ENCODE assay signal across 1 mouse cellular context in the genomic region with DNA sequence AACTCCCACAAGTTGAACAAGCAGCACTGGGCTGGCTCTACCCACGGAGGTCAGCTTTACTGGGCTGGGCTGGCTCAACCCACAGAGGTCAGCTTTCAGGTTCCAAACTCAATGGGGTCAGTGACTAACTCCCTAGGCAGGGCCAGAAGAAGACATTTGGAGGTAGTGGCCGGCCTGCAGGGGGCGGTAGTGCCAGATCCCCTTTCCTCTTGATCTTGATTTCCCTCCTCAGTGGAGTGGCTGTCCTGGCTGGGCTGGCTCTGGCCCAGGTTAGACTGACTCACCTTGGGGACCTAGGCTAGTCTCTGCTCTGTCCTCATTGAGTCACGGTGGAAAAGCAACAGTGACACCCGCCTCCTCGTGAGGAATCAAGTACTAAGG.
TF ChIP-seq lines count a peak whose summit lies in the region.

No protein-coding gene starts in this region.

TF ChIP-seq in MEL, 35 proteins besides CTCF, POLR2A, EP300 and RAD21 (continued from another document):
- TF ChIP-seq MAFK (IDR thresholded peaks at IDR 0.05; ENCODE audit: borderline replicate concordance, low read depth, low read length) (no peak), KAT2A (conservative IDR thresholded peaks at IDR 0.05; ENCODE audit: low read depth, low read length) (no peak)
